In genomic region chr10:43454671-43455070, GRCm38 (mm10) we compare ENCODE assay signal across 30 mouse cellular contexts. TPM values are rescaled to one million over a fixed set of nuclear protein-coding genes. Genes with fewer than 3 reads are reported as not detected.
A peak's percentile ranks its signal among the peaks of the same experiment; 100 is the strongest.
DNase-seq lines count a peak whose midpoint lies in the region; ATAC-seq lines count a peak whose summit lies in the region.
"Had no signal": no experiment of that assay in that cellular context is flagged by ENCODE, and none has a peak within 500 bp of the region (broad histone marks: within the 10 kb centered on the region; RNA-seq: fewer than 3 reads in every experiment).

No protein-coding gene starts in this region.

- peak overlapping the region; percentile 39 to 74; a peak in 3 of 4 replicates for H3K27ac ChIP-seq in heart, embryonic 14.5 days (replicated peaks in 1 of 2; ENCODE audit: control insufficient read depth in 1 of 2, insufficient read depth in 1 of 2, low read depth in 2 of 2, low read length in 2 of 2)
- H3K27ac ChIP-seq: forebrain, embryonic 12.5 days; hindbrain, embryonic 10.5 days; kidney, postnatal 0 days; liver, embryonic 13.5 days; midbrain, embryonic 15.5 days; neural tube, embryonic 15.5 days had no signal

- H3K36me3 ChIP-seq in heart, embryonic 14.5 days (ENCODE audit: control insufficient read depth, insufficient read depth, low read length), result no peaks in the 10 kb centered on the region
- H3K36me3 ChIP-seq: forebrain, embryonic 12.5 days; G1E; hindbrain, embryonic 10.5 days; liver, embryonic 13.5 days; midbrain, embryonic 15.5 days; neural tube, embryonic 15.5 days had no signal

- no peak overlapping the region for H3K4me3 ChIP-seq in heart, embryonic 14.5 days (ENCODE audit: control insufficient read depth in 1 of 2, insufficient read depth in 1 of 2, low read depth in 1 of 2, low read length in 2 of 2)
- H3K4me3 ChIP-seq: erythroblast, embryonic 14.5 days; forebrain, embryonic 12.5 days; hindbrain, embryonic 10.5 days; liver, embryonic 13.5 days; megakaryocyte, embryonic 14.5 days; midbrain, embryonic 15.5 days; neural tube, embryonic 15.5 days had no signal

- peaks cover 6 to 13% of the 10 kb centered on the region in 2 experiments for H3K4me1 ChIP-seq in heart, embryonic 14.5 days (ENCODE audit: control insufficient read depth in 2 of 2, insufficient read depth in 2 of 2, low read length in 2 of 2)

- H3K4me2 ChIP-seq in heart, embryonic 14.5 days (ENCODE audit: low read length), result peak overlapping the region; percentile 25; the same call in 1 of the 2 replicates
- H3K4me2 ChIP-seq: forebrain, embryonic 12.5 days; liver, embryonic 13.5 days; midbrain, embryonic 15.5 days; neural tube, embryonic 15.5 days had no signal

- DNase-seq in gastrocnemius, adult 18-20 months (ENCODE audit: low spot score), result peak; percentile 27
- no peak for DNase-seq in gastrocnemius, postnatal 14 days
- DNase-seq in heart, adult 8-10 months (ENCODE audit: low spot score), result peak; percentile 67
- DNase-seq in heart, postnatal 14 days, result peak; percentile 32 to 63
- DNase-seq in embryo, embryonic 10.5 days (ENCODE audit: low spot score), result no peak
- DNase-seq in embryo, embryonic 9.5 days (ENCODE audit: extremely low spot score), result no peak
- DNase-seq: adrenal gland, adult 8-10 months; cerebellum, adult 11-12 months; cerebellum, adult 9-11 months; forebrain, postnatal 0 days; gastrocnemius, postnatal 36 days; kidney, postnatal 4 days; left cerebral cortex, postnatal 4 days; liver, embryonic 13.5 days; lung, adult 18-20 months; lung, postnatal 4 days; retina, postnatal 1 day; right cerebral cortex, postnatal 14 days; thymus, postnatal 4 days had no signal

- no peaks in the 10 kb centered on the region for H3K27me3 ChIP-seq in heart, embryonic 14.5 days (ENCODE audit: control insufficient read depth, insufficient read depth, low read length)
- H3K27me3 ChIP-seq: forebrain, embryonic 12.5 days; liver, embryonic 13.5 days; midbrain, embryonic 15.5 days; neural tube, embryonic 15.5 days had no signal

- WGBS in heart, embryonic 14.5 days, result 33% methylated on average over 3 of the region's 3 CpGs

- H3K9me3 ChIP-seq in heart, embryonic 14.5 days (ENCODE audit: control insufficient read depth, low read length), result no peaks in the 10 kb centered on the region
- H3K9me3 ChIP-seq: forebrain, embryonic 12.5 days; G1E; midbrain, embryonic 15.5 days; neural tube, embryonic 15.5 days had no signal

- no peak for ATAC-seq in heart, embryonic 14.5 days (ENCODE audit: insufficient number of reproducible peaks, insufficient read depth, low FRiP score, low read depth)
- ATAC-seq: forebrain, postnatal 0 days; hindbrain, embryonic 16.5 days; lung, postnatal 0 days; midbrain, embryonic 15.5 days had no signal

- H3K9ac ChIP-seq in heart, embryonic 14.5 days (ENCODE audit: low read length), result 0 out of 2 replicates have a peak overlapping the region, but pooled peaks have one; percentile 36
- H3K9ac ChIP-seq: forebrain, embryonic 12.5 days; forebrain, postnatal 0 days; liver, embryonic 13.5 days; midbrain, embryonic 15.5 days; neural tube, embryonic 15.5 days had no signal

- intact Hi-C loops in gastrocnemius, postnatal 14 days (cut with DNase I; ENCODE audit: low total_unique reads), result no loop called here
- intact Hi-C loops in heart, postnatal 14 days (cut with DNase I), result no loop called here

RNA-seq across cellular contexts. Expression of gene Bend3, which starts 24.0 kb away (rescaled TPM):
- total RNA-seq in gastrocnemius, adult 18-20 months (2021), result 1 to 10 TPM; 3.3 to 3.8 TPM
- total RNA-seq in gastrocnemius, postnatal 14 days (2021), result 1 to 10 TPM; 3.7 to 4.8 TPM
- 1 to 10 TPM; 6.2 to 9.1 (median 6.8) TPM for total RNA-seq in heart, adult 8-10 months (2022)
- polyA plus RNA-seq in heart, embryonic 14.5 days (2014; fragmentation: Nextera tagmentation; extraction: Ambion mirVana), result 4.6 and 5.6 TPM in 2 replicates
- 1 to 10 TPM; 5.8 to 6.1 TPM for total RNA-seq in heart, postnatal 14 days (2021)

Comparison
In these comparisons a context has a peak if more than half of its experiments do, and no peak if none do; other contexts are left out.
1. DNase-seq: peak in gastrocnemius, adult 18-20 months (single experiment), heart, adult 8-10 months (single experiment) and heart, postnatal 14 days (2 of 2); none in gastrocnemius, postnatal 14 days (single experiment), embryo, embryonic 10.5 days (single experiment) and embryo, embryonic 9.5 days (single experiment).